Mouse (Mus musculus) embryo, embryonic 11.5 days (tissue): Measurements from ENCODE around the gene Mtx1.

Experiments
- DNase-seq: peaks from one replicate; pipeline ENCODE4 v3.0.0-alpha.2; 2012; ENCODE audit warnings: low read depth, low spot score

Mtx1 gene

GRCm38 (mm10) chr3:89214681-89215411, 12.0 kb downstream of the Mtx1 start, which contains the start of gene Thbs3:
Thbs3 (plus strand) TSS chr3:89215180.
- no peak for DNase-seq

GRCm38 (mm10) chr3:89213803-89214530, 12.9 kb downstream of the Mtx1 start:
- DNase-seq, result peak; percentile 93

- no peak for DNase-seq
Measured at GRCm38 (mm10) chr3:89210731-89211130, 16.2 kb downstream of the Mtx1 start.

GRCm38 (mm10) chr3:89210162-89210561, 16.7 kb downstream of the Mtx1 start:
- no peak for DNase-seq

GRCm38 (mm10) chr3:89209731-89210130, 17.2 kb downstream of the Mtx1 start:
- DNase-seq, result no peak

- DNase-seq, result no peak
Measured at GRCm38 (mm10) chr3:89208736-89209135, 18.2 kb downstream of the Mtx1 start.

- no peak for DNase-seq
Measured at GRCm38 (mm10) chr3:89208075-89208657, 18.7 kb downstream of the Mtx1 start.

- no peak for DNase-seq
Measured at GRCm38 (mm10) chr3:89206695-89207094, 20.2 kb downstream of the Mtx1 start.

- DNase-seq, result no peak
Measured at GRCm38 (mm10) chr3:89206079-89206478, 20.8 kb downstream of the Mtx1 start.

GRCm38 (mm10) chr3:89203142-89203514, 23.8 kb downstream of the Mtx1 start:
- no peak for DNase-seq

- DNase-seq, result peak; percentile 83
Measured at GRCm38 (mm10) chr3:89202253-89203141, 24.4 kb downstream of the Mtx1 start, which contains the start of gene Gba. Gba (plus strand) TSS chr3:89202928.

- DNase-seq, result no peak
Measured at GRCm38 (mm10) chr3:89199839-89200238, 27.0 kb downstream of the Mtx1 start.

GRCm38 (mm10) chr3:89195979-89196877, 30.7 kb downstream of the Mtx1 start:
- peak; percentile 88 for DNase-seq

GRCm38 (mm10) chr3:89193853-89194252, 33.0 kb downstream of the Mtx1 start:
- no peak for DNase-seq

GRCm38 (mm10) chr3:89193351-89193750, 33.5 kb downstream of the Mtx1 start:
- no peak for DNase-seq

- no peak for DNase-seq
Measured at GRCm38 (mm10) chr3:89190436-89190835, 36.5 kb downstream of the Mtx1 start.

- DNase-seq, result no peak
Measured at GRCm38 (mm10) chr3:89188478-89188875, 38.4 kb downstream of the Mtx1 start.

- no peak for DNase-seq
Measured at GRCm38 (mm10) chr3:89187690-89188477, 39.0 kb downstream of the Mtx1 start.

GRCm38 (mm10) chr3:89187197-89187596, 39.7 kb downstream of the Mtx1 start:
- DNase-seq, result no peak

GRCm38 (mm10) chr3:89183959-89184315, 43.0 kb downstream of the Mtx1 start:
- no peak for DNase-seq
